Mouse (Mus musculus): ENCODE measurements around the gene Sval2. TPM values are rescaled to one million over a fixed set of nuclear protein-coding genes. Genes with fewer than 3 reads are reported as not detected.

Gene Sval2
- total RNA-seq (2014; rRNA removed) = not detected in 2 replicates
- polyA plus RNA-seq (2012; rRNA removed) = not detected in 2 replicates

DNA sequence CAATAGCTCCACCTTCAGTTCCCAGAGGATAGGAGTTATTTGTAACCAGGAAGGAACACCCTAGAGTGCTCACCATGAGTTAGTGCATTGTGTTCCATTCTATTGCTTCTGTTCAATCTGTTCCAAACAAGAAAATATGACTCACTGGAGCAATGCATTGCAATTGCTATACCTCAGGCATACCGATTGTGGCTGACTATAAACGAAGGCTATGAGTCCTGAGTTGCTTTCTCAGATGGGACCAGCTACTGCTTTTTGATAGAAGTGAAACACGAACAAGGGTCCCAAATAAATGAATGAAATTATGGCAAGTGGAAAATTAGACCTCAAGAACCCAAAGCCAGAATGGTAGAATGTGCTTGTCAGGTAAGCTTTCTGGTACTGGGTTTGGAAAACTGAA is at the start of gene Sval2:
Gene Sval2 (plus strand): TSS at position 301 of the 400 bp plus-strand sequence.
- no peaks in the 10 kb centered on the region for H3K36me3 ChIP-seq (ENCODE audit: control insufficient read depth, insufficient read depth, low read length)
- TF ChIP-seq POLR2A (IDR thresholded peaks at IDR 0.05; ENCODE audit: extremely low read depth, insufficient read depth, low read length) (no peak), CTCF (IDR thresholded peaks at IDR 0.05; ENCODE audit: low read depth, low read length) (no peak)
- WGBS = 79% methylated on average over 3 of the region's 3 CpGs
- no peak within 1 kb of the TSS for H3K4me3 ChIP-seq (ENCODE audit: insufficient read depth, low read depth, low read length)
- no peaks in the 10 kb centered on the region for H3K4me1 ChIP-seq (ENCODE audit: control insufficient read depth, insufficient read depth, low read length)
- no peak within 1 kb of the TSS for H3K9ac ChIP-seq (ENCODE audit: low read depth, low read length)
- no peak for DNase-seq (ENCODE audit: extremely low read depth, low read depth, low spot score)
- no peaks in the 10 kb centered on the region for H3K79me2 ChIP-seq (ENCODE audit: control insufficient read depth, insufficient read depth, low read length)
- H3K27me3 ChIP-seq (ENCODE audit: control insufficient read depth, insufficient read depth, low read length) = no peaks in the 10 kb centered on the region
- H3K27ac ChIP-seq (replicated peaks; ENCODE audit: insufficient read depth, low read depth, low read length) = no peak within 1 kb of the TSS

DNA sequence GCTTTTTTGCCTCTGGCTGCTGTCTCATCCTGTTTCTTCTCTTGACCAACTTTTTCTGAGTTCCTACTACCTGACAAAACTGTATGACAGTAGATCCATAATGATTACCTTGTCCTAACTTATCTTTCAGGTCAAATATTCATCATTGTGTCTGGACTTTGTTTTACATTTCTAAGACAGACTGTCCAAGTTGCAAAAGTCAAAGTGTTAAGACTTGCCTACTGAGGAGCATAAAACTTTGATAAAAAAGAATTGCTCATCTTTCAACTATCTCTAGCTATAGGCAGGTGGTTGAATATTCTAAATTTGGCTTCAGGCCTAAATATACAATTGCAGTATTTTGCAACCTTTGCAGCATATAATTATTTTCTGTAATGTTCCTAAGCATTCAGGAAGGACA is 28.7 kb upstream of the Sval2 start:
- Histone ChIP-seq H3K27me3 (ENCODE audit: control insufficient read depth, insufficient read depth, low read length) (no peaks in the 10 kb centered on the region), H3K9ac (ENCODE audit: low read depth, low read length) (no peak overlapping the region), H3K79me2 (ENCODE audit: control insufficient read depth, insufficient read depth, low read length) (no peaks in the 10 kb centered on the region), H3K4me1 (ENCODE audit: control insufficient read depth, insufficient read depth, low read length) (no peaks in the 10 kb centered on the region), H3K27ac (replicated peaks; ENCODE audit: insufficient read depth, low read depth, low read length) (no peak overlapping the region), H3K36me3 (ENCODE audit: control insufficient read depth, insufficient read depth, low read length) (no peaks in the 10 kb centered on the region), H3K4me3 (ENCODE audit: insufficient read depth, low read depth, low read length) (no peak overlapping the region)
- no peak for TF ChIP-seq POLR2A (IDR thresholded peaks at IDR 0.05; ENCODE audit: extremely low read depth, insufficient read depth, low read length)
- TF ChIP-seq CTCF (IDR thresholded peaks at IDR 0.05; ENCODE audit: low read depth, low read length) = no peak
- DNase-seq (ENCODE audit: extremely low read depth, low read depth, low spot score) = no peak

DNA sequence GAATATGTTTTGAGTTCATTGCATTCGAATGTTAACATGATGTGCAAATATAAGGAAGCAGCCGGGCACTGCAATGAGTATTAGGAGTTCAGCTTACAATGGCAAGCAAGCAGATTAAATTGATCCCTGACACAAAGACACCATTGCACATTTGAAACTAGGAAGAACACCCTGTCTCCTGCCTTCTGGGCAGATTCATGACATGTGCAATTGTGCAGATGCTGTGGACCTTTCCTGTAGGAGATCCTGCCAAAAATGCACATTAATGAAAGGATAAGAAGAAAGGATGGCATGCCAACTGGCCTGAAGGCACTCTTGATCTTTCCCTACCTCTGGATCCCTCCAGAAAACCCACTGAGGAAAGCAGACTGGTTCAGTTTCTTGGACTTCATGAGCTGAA is 23.3 kb upstream of the Sval2 start:
- Histone ChIP-seq H3K79me2 (ENCODE audit: control insufficient read depth, insufficient read depth, low read length) (no peaks in the 10 kb centered on the region), H3K27ac (replicated peaks; ENCODE audit: insufficient read depth, low read depth, low read length) (no peak overlapping the region), H3K4me1 (ENCODE audit: control insufficient read depth, insufficient read depth, low read length) (no peaks in the 10 kb centered on the region), H3K36me3 (ENCODE audit: control insufficient read depth, insufficient read depth, low read length) (no peaks in the 10 kb centered on the region), H3K27me3 (ENCODE audit: control insufficient read depth, insufficient read depth, low read length) (no peaks in the 10 kb centered on the region), H3K9ac (ENCODE audit: low read depth, low read length) (no peak overlapping the region), H3K4me3 (ENCODE audit: insufficient read depth, low read depth, low read length) (no peak overlapping the region)
- no peak for DNase-seq (ENCODE audit: extremely low read depth, low read depth, low spot score)
- WGBS = 72% methylated on average over 2 of the region's 2 CpGs
- TF ChIP-seq POLR2A (IDR thresholded peaks at IDR 0.05; ENCODE audit: extremely low read depth, insufficient read depth, low read length) (no peak), CTCF (IDR thresholded peaks at IDR 0.05; ENCODE audit: low read depth, low read length) (no peak)

DNA sequence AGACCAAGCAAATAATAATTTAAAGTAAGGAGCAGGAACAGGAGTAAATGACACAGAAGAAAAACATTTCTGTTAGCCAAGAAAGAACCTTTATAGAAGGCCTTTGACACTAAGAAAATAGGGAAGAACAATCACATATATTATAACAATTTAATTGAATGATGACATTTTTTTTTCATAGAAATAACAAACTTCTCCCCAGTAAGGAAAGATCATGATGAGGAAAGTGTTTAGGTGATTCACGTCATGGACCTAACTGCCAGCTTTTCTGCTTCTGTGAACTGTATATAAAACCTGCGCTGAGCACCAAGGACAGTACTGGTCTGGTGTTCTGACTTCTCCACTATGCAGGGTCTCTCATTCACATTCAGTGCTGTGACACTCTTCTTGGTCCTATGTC is 5.6 kb upstream of the Sval2 start, which contains the start of gene Pip:
Gene Pip (plus strand): TSS at position 301 of the 400 bp plus-strand sequence.
- DNase-seq (ENCODE audit: extremely low read depth, low read depth, low spot score) = no peak
- no peak within 1 kb of the TSS for H3K9ac ChIP-seq (ENCODE audit: low read depth, low read length)
- H3K79me2 ChIP-seq (ENCODE audit: control insufficient read depth, insufficient read depth, low read length) = no peaks in the 10 kb centered on the region
- TF ChIP-seq POLR2A (IDR thresholded peaks at IDR 0.05; ENCODE audit: extremely low read depth, insufficient read depth, low read length) = no peak
- TF ChIP-seq CTCF (IDR thresholded peaks at IDR 0.05; ENCODE audit: low read depth, low read length) = no peak
- 85% methylated on average over 2 of the region's 2 CpGs for WGBS
- H3K4me1 ChIP-seq (ENCODE audit: control insufficient read depth, insufficient read depth, low read length) = no peaks in the 10 kb centered on the region
- H3K36me3 ChIP-seq (ENCODE audit: control insufficient read depth, insufficient read depth, low read length) = no peaks in the 10 kb centered on the region
- H3K27ac ChIP-seq (replicated peaks; ENCODE audit: insufficient read depth, low read depth, low read length) = no peak within 1 kb of the TSS
- no peaks in the 10 kb centered on the region for H3K27me3 ChIP-seq (ENCODE audit: control insufficient read depth, insufficient read depth, low read length)
- no peak within 1 kb of the TSS for H3K4me3 ChIP-seq (ENCODE audit: insufficient read depth, low read depth, low read length)

DNA sequence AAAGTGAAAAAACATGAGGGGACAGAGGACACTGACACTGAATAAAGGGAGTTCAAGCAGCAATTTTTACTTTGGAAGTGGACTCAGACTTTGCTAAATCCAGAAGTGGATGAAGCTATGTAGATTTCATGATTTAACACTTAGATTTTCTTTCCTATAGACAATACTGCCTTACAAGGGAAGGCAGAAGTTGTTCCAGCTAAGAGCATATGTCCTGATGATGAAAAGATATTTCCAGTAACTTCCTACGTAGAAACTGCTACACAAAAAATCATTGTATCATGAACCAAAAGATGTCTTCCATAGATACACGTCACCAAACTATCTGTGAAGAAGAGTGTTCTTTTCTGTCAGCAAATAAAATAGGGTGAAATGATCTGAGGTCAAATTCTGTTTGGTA is 11.2 kb downstream of the Sval2 start:
- no peak overlapping the region for H3K27ac ChIP-seq (replicated peaks; ENCODE audit: insufficient read depth, low read depth, low read length)
- H3K4me1 ChIP-seq (ENCODE audit: control insufficient read depth, insufficient read depth, low read length) = no peaks in the 10 kb centered on the region
- H3K36me3 ChIP-seq (ENCODE audit: control insufficient read depth, insufficient read depth, low read length) = no peaks in the 10 kb centered on the region
- no peaks in the 10 kb centered on the region for H3K79me2 ChIP-seq (ENCODE audit: control insufficient read depth, insufficient read depth, low read length)
- no peak overlapping the region for H3K4me3 ChIP-seq (ENCODE audit: insufficient read depth, low read depth, low read length)
- WGBS = 57% methylated on average over 2 of the region's 2 CpGs
- no peaks in the 10 kb centered on the region for H3K27me3 ChIP-seq (ENCODE audit: control insufficient read depth, insufficient read depth, low read length)
- H3K9ac ChIP-seq (ENCODE audit: low read depth, low read length) = no peak overlapping the region
- TF ChIP-seq CTCF (IDR thresholded peaks at IDR 0.05; ENCODE audit: low read depth, low read length) (no peak), POLR2A (IDR thresholded peaks at IDR 0.05; ENCODE audit: extremely low read depth, insufficient read depth, low read length) (no peak)
- DNase-seq (ENCODE audit: extremely low read depth, low read depth, low spot score) = no peak

GRCm38 (mm10) chr6:41911625-41912024 is 58.8 kb downstream of the Sval2 start:
- no peaks in the 10 kb centered on the region for H3K4me1 ChIP-seq (ENCODE audit: control insufficient read depth, insufficient read depth, low read length)
- no peaks in the 10 kb centered on the region for H3K36me3 ChIP-seq (ENCODE audit: control insufficient read depth, insufficient read depth, low read length)
- whole genome bisulfite sequencing = 78% methylated on average over 5 of the region's 5 CpGs
- no peaks in the 10 kb centered on the region for H3K79me2 ChIP-seq (ENCODE audit: control insufficient read depth, insufficient read depth, low read length)
- H3K27ac ChIP-seq (replicated peaks; ENCODE audit: insufficient read depth, low read depth, low read length) = no peak overlapping the region
- no peak overlapping the region for H3K4me3 ChIP-seq (ENCODE audit: insufficient read depth, low read depth, low read length)
- no peak overlapping the region for H3K9ac ChIP-seq (ENCODE audit: low read depth, low read length)
- TF ChIP-seq CTCF (IDR thresholded peaks at IDR 0.05; ENCODE audit: low read depth, low read length) = no peak
- TF ChIP-seq POLR2A (IDR thresholded peaks at IDR 0.05; ENCODE audit: extremely low read depth, insufficient read depth, low read length) = no peak
- no peak for DNase-seq (ENCODE audit: extremely low read depth, low read depth, low spot score)
- H3K27me3 ChIP-seq (ENCODE audit: control insufficient read depth, insufficient read depth, low read length) = no peaks in the 10 kb centered on the region

Other genes starting within 250 kb of the Sval2 start
- gene Ephb6, start 247.5 kb upstream of the Sval2 start, total RNA-seq (2014; rRNA removed) = 0.46 and 1.8 TPM in 2 replicates
- 0.88 and 1.3 TPM in 2 replicates for gene Ephb6, start 247.5 kb upstream of the Sval2 start, polyA plus RNA-seq (2012; rRNA removed)
- gene Trpv6, start 216.6 kb upstream of the Sval2 start, total RNA-seq (2014; rRNA removed) = not detected in 2 replicates
- not detected in 2 replicates for gene Trpv6, start 216.6 kb upstream of the Sval2 start, polyA plus RNA-seq (2012; rRNA removed)
- gene Trpv5, start 172.2 kb upstream of the Sval2 start, total RNA-seq (2014; rRNA removed) = not detected in 2 replicates
- 0.04 TPM in 1 of 2 replicates, not detected in the other for gene Trpv5, start 172.2 kb upstream of the Sval2 start, polyA plus RNA-seq (2012; rRNA removed)
- not detected in 2 replicates for gene Llcfc1, start 168.6 kb upstream of the Sval2 start, total RNA-seq (2014; rRNA removed)
- not detected in 2 replicates for gene Llcfc1, start 168.6 kb upstream of the Sval2 start, polyA plus RNA-seq (2012; rRNA removed)
- gene Kel, start 148.7 kb upstream of the Sval2 start, total RNA-seq (2014; rRNA removed) = not detected in 2 replicates
- not detected in 2 replicates for gene Kel, start 148.7 kb upstream of the Sval2 start, polyA plus RNA-seq (2012; rRNA removed)
- not detected in 2 replicates for gene Olfr459, start 77.8 kb upstream of the Sval2 start, total RNA-seq (2014; rRNA removed)
- not detected in 2 replicates for gene Olfr459, start 77.8 kb upstream of the Sval2 start, polyA plus RNA-seq (2012; rRNA removed)
- not detected in 2 replicates for gene Pip, start 5.5 kb upstream of the Sval2 start, total RNA-seq (2014; rRNA removed)
- not detected in 2 replicates for gene Pip, start 5.5 kb upstream of the Sval2 start, polyA plus RNA-seq (2012; rRNA removed)
- not detected in 2 replicates for gene Sval1, start 98.6 kb downstream of the Sval2 start, total RNA-seq (2014; rRNA removed)
- not detected in 2 replicates for gene Sval1, start 98.6 kb downstream of the Sval2 start, polyA plus RNA-seq (2012; rRNA removed)
- not detected in 2 replicates for gene Sval3, start 115.2 kb downstream of the Sval2 start, total RNA-seq (2014; rRNA removed)
- gene Sval3, start 115.2 kb downstream of the Sval2 start, polyA plus RNA-seq (2012; rRNA removed) = not detected in 2 replicates
- gene Sva, start 185.4 kb downstream of the Sval2 start, total RNA-seq (2014; rRNA removed) = not detected in 2 replicates
- not detected in 2 replicates for gene Sva, start 185.4 kb downstream of the Sval2 start, polyA plus RNA-seq (2012; rRNA removed)